Mouse (Mus musculus): Measurements from ENCODE around the gene Actl11. TPM values are rescaled to one million over a fixed set of nuclear protein-coding genes. Genes with fewer than 3 reads are reported as not detected.

The Actl11 gene
- total RNA-seq (2021): not detected

- intact Hi-C loops (cut with DNase I): no loop called here
These were observed at the start of gene Actl11 for GRCm38 (mm10) chr9:107928169-107928568. Gene Actl11, plus strand, starts transcription at chr9:107928469.

GRCm38 (mm10) chr9:107880411-107880810, 47.9 kb upstream of the Actl11 start:
- no peak for DNase-seq
- intact Hi-C loops (cut with DNase I): no loop called here

More at GRCm38 (mm10) chr9:107928169-107928568, at the start of gene Actl11:
- no peak for DNase-seq

- peak; percentile 87 to 91 for DNase-seq
- intact Hi-C loops (cut with DNase I): no loop called here
These were observed 40.4 kb upstream of the Actl11 start, which contains the start of gene Mon1a for GRCm38 (mm10) chr9:107887804-107888266. Gene Mon1a, plus strand, starts transcription at chr9:107888151.

DNA sequence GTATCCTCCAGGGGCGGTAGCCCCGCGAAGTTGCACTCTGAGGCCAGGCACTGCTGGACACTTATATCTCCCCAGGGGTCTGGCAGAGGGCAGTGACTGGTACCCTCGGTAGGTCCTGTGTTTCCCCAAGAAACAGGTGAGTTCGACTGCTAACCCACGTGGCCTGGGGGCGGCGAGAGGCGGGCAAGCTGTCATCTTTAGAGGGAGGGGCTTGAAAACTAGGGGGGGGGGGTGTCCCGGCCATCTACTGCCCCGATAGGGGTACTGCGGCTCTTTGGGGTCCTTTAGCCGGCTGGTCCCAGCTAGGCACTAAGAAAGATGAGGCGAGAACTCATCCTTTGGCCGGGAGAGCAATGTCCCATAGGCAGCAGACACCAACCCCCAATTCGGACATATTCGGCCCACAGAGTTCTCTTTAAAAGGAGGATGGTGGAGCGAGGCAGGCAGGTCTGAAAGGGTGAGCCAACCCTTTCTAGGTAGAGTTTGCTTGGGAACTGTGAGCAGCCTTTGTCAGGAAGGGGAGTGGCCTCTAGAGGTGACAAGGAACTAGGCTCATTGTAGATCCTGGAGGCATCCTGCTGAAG, 39.9 kb upstream of the Actl11 start:
- DNase-seq: peak; percentile 29 to 44
- intact Hi-C loops (cut with DNase I): no loop called here

DNA sequence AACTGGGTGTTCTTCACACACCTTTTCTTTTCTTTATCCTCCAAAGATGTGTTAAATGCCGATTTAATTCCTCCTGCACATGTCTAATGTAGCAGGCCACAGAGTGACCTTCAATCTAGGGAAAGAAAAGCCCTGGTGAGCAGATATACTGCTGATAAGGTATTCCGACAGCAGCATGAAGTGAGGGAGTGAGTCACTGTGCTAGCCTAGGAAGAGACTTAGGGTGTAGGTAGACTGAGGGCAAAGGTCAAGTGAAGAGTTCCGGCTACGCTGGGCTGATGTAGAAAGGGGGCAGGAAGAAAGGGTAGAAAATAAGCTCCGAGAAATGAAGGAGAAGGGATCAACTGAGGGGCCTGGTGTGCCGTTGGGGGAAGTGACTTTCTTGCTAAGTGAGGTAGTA, 38.0 kb upstream of the Actl11 start:
- intact Hi-C loops (cut with DNase I): no loop called here
- no peak for DNase-seq

GRCm38 (mm10) chr9:107891023-107891422, 37.2 kb upstream of the Actl11 start:
- no peak for DNase-seq
- intact Hi-C loops (cut with DNase I): no loop called here

DNA sequence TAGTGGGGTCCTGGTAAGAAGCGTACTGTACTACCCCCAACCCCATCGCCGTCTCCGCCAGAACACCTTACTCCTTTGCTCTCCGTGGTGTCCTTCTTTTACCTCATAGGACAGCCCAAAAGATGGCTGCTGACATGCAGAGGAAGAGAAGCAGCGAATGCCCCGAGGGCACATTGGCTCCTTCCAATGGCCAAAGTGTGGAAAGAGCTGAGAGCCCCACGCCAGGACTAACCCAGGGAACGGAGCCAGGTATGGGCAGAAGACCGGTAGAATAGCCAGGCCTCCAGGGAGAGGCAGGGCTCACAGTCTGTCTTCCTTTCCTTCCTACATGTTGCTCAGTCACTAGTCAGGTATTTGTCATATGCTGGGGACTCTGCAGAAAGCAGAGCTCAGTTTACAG, 29.7 kb upstream of the Actl11 start:
- intact Hi-C loops (cut with DNase I): no loop called here
- DNase-seq: no peak

DNA sequence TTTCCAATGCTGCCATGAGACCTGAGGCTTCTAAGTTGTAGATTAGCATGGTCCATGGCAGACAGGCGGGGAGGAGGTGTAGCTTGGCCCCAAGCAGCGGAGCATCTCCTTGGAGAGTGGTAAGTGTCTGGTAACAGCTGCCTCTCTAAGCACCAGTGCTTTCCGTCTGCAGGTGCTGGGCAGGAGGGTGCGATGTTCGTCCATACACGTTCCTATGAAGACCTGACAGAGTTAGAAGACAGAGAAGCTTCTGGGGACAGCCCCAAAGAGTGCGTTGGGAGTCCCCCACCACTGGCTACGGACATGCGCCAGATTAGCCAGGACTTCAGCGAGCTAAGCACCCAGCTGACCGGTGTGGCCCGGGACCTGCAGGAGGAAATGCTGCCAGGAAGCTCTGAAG, 28.4 kb upstream of the Actl11 start:
- intact Hi-C loops (cut with DNase I): no loop called here
- DNase-seq: no peak

- intact Hi-C loops (cut with DNase I): no loop called here
- DNase-seq: peak; percentile 30 to 59
These were observed 27.2 kb upstream of the Actl11 start for GRCm38 (mm10) chr9:107900840-107901626.

GRCm38 (mm10) chr9:107901627-107901914, 26.7 kb upstream of the Actl11 start:
- no peak for DNase-seq
- intact Hi-C loops (cut with DNase I): no loop called here

GRCm38 (mm10) chr9:107904726-107905125, 23.5 kb upstream of the Actl11 start:
- intact Hi-C loops (cut with DNase I): loop anchor here (1.0 to 2.0 kb wide), 3 partner anchors 58 to 164 kb away; partner anchors contain the start of gene Amigo3
- DNase-seq: peak; percentile 92 to 96

- DNase-seq: peak; percentile 85 to 86
- intact Hi-C loops (cut with DNase I): no loop called here
These were observed 21.9 kb upstream of the Actl11 start, which contains the start of gene Mst1r for GRCm38 (mm10) chr9:107906252-107906966. Gene Mst1r, plus strand, starts transcription at chr9:107906873.

DNA sequence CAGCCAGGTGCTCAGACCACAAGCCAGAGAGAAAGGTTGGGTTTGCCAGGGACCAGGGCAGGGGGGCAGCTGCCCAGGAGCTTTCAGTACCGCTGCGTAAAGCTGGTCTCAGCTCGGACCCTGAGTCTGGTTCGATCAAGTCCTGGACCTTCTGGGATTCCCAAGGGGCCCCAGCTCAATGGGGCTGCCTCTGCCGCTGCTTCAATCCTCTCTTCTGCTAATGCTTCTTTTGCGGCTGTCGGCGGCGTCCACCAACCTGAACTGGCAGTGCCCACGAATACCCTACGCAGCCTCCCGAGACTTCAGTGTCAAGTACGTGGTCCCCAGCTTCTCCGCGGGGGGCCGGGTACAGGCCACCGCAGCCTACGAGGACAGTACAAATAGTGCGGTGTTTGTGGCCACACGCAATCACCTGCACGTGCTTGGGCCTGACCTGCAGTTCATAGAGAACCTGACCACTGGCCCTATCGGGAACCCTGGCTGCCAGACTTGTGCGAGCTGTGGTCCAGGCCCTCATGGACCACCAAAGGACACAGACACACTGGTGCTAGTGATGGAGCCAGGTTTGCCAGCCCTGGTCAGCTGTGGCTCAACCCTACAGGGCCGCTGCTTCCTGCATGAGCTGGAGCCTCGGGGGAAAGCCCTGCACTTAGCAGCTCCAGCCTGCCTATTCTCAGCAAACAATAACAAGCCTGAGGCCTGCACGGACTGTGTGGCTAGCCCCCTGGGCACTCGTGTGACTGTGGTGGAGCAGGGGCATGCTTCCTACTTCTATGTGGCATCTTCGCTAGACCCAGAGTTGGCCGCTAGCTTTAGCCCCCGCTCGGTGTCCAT, 21.1 kb upstream of the Actl11 start:
- intact Hi-C loops (cut with DNase I): no loop called here

GRCm38 (mm10) chr9:107907801-107908120, 20.5 kb upstream of the Actl11 start:
- intact Hi-C loops (cut with DNase I): no loop called here
- DNase-seq: no peak

More for the DNA sequence above, 21.1 kb upstream of the Actl11 start:
- peak in 1 of 2 experiments; percentile 44 for DNase-seq

DNA sequence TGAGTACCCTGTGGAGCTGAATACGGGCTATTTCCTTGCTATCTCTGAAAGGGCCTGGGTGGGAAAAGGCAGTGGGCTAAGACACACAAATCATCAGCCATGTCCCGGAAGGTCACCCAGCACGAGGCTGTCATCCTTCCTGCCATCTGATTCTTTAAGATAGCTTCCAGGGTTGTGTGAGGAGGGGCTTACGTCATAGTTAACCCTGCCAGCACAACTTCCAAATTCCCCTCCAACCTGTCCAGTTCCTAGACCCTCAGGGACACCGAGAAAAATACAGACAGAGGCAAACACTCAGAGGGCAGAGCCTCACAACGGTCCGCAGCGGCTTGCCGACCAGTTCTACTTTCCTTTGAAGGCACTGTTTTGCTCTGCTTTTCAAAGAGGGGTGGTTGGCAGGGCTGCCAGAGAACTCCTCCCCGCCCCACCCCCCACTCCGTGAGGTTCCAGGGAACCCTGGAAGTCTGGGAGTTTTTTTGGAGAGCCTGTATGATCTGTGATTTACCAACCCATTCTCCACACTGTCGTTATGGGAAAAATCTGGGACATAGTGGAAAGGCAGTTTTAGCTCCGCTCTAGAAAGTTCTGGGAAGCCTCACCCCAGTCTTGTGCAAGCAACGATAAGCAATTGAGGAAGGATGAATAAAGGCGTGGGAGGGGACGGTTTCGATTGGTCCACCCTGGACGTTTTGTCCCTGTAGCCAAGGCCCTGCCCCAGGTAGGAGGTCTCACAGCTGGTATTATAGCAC, 19.7 kb upstream of the Actl11 start:
- intact Hi-C loops (cut with DNase I): no loop called here
- peak; percentile 53 to 56 for DNase-seq

DNA sequence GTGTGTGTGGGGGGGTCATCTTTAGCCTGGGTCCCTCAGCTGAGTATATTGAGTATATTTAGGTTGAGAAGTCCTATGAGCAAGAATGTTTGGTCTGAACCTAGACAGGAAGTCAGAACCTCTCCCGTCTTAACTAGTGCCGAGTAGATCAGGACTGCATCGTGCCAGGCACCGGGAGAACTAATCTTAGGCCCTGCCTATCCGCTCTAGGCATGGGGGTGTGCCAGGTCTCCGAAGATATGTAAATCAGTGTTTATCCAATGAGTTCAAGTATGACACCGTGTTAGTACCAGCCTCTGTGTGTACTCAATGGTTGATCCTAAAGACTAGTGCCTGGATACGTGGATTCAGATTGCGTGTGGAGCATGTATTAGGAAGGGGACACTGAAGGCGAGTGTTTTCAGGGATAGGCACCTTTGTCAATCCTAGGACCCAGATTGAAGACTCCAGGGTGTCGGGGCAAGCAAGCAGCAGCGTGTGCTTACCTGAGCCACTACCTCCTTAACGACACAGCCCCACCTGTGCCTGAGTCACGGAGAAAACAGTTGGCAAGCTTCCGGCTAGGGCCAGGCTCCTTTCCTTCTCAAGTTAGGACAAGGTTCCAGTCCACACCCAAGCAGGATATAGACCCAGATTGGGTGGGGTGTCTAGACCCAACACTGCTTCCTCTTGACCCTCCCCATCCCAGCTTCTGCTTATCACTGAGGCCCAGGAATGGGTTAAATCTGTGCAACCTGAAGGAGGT, 18.1 kb upstream of the Actl11 start:
- intact Hi-C loops (cut with DNase I): no loop called here

DNA sequence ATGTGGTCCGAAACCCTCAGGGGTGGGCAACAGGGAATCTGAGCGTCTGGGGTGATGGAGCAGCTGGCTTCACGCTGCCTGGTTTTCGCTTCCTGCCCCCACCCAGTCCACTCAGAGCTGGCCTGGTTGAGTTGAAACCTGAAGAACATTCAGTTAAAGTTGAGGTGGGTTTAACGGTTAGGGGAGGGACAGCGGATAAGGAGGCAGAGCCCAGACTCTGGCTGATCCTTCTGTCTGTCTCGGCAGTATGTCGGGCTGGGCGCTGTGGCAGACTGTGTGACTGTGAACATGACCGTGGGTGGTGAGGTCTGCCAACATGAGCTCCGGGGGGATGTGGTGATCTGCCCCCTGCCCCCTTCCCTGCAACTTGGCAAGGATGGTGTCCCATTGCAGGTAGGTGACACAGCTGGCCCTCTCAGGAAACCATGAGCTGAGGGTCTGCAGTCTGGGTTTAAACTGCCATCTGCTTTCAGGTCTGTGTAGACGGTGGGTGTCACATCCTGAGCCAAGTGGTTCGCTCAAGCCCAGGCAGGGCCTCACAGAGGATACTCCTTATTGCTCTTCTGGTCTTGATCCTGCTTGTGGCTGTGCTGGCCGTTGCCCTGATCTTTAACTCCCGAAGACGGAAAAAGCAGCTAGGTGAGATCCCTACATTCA, 13.4 kb upstream of the Actl11 start:
- no peak for DNase-seq
- intact Hi-C loops (cut with DNase I): no loop called here

More for the DNA sequence above, 18.1 kb upstream of the Actl11 start:
- no peak for DNase-seq

- intact Hi-C loops (cut with DNase I): no loop called here
- no peak for DNase-seq
These were observed 10.2 kb upstream of the Actl11 start for GRCm38 (mm10) chr9:107917895-107918608.

Data from heart, postnatal 10 days (tissue).